Mouse (Mus musculus): ENCODE results near the gene Gm8082.
"Not testable (repeated sequence)": the region's sequence is repeated elsewhere in the genome, so short reads cannot be mapped to it uniquely, and the experiment has no call there.

Gene Gm8082

GRCm38 (mm10) chr14:42993524-42993923 lies at the start of gene Gm8082:
TSS of gene Gm8082 (minus strand) at chr14:42993624.
- H3K9me3 ChIP-seq (ENCODE audit: low read length); H3K4me3 ChIP-seq (replicated peaks; ENCODE audit: low read length); H3K36me3 ChIP-seq (ENCODE audit: insufficient read depth, low read length); H3K4me1 ChIP-seq (replicated peaks; ENCODE audit: low read depth, low read length); H3K27me3 ChIP-seq (ENCODE audit: insufficient read depth, low read length): not testable (repeated sequence)

GRCm38 (mm10) chr14:43015528-43015927 lies 22.1 kb upstream of the Gm8082 start, which contains the start of gene Gm10376:
TSS of gene Gm10376 (minus strand) at chr14:43015628.
- not testable (repeated sequence) for H3K9me3 ChIP-seq (ENCODE audit: low read length); H3K36me3 ChIP-seq (ENCODE audit: insufficient read depth, low read length); H3K4me3 ChIP-seq (replicated peaks; ENCODE audit: low read length); H3K27me3 ChIP-seq (ENCODE audit: insufficient read depth, low read length); H3K4me1 ChIP-seq (replicated peaks; ENCODE audit: low read depth, low read length)

Measured in E14TG2a.4 (cell line).